Mouse (Mus musculus) adrenal gland, adult 2 months (tissue): ENCODE results near the gene Il17a. TPM values are rescaled to one million over a fixed set of nuclear protein-coding genes. Genes with fewer than 3 reads are reported as not detected.
"Not testable (repeated sequence)": the region's sequence is repeated elsewhere in the genome, so short reads cannot be mapped to it uniquely, and the experiment has no call there.

ENCODE experiments used
- DNase-seq: peaks from one replicate; pipeline ENCODE4 v3.0.0; 2021
- long read RNA-seq: library from polyadenylated mRNA; stranded (forward); transcript quantifications from one replicate; pipeline ENCODE4 v2.0.0, GENCODE M21; 2021
- polyA plus RNA-seq: library from polyadenylated mRNA; depleted of rRNA; stranded (reverse); fragments of >200 nt; gene quantifications from 2 replicates; pipeline ENCODE4 v1.2.3, GENCODE M21; 2012; rRNA removed
- total RNA-seq, 2 experiments: library from RNA; stranded (reverse); gene quantifications; 2 replicates each; pipeline ENCODE4 v1.2.3; 2021

Gene Il17a
- not detected for total RNA-seq
- polyA plus RNA-seq, result not detected in 2 replicates
- long read RNA-seq, result 0 reads

- no peak for DNase-seq
These were observed at the start of gene Il17a for GRCm38 (mm10) chr1:20730903-20731302. Gene Il17a (plus strand): TSS chr1:20730905.

- no peak for DNase-seq
These were observed 47.9 kb upstream of the Il17a start for GRCm38 (mm10) chr1:20682849-20683248.

- DNase-seq, result no peak
These were observed 47.3 kb upstream of the Il17a start for GRCm38 (mm10) chr1:20683386-20683785.

- no peak for DNase-seq
These were observed 46.9 kb upstream of the Il17a start for GRCm38 (mm10) chr1:20683853-20684252.

- no peak for DNase-seq
These were observed 46.3 kb upstream of the Il17a start for GRCm38 (mm10) chr1:20684403-20684802.

- DNase-seq, result no peak
These were observed 45.3 kb upstream of the Il17a start for GRCm38 (mm10) chr1:20685393-20685792.

- no peak for DNase-seq
These were observed 44.8 kb upstream of the Il17a start for GRCm38 (mm10) chr1:20685907-20686306.

- DNase-seq, result no peak
These were observed 39.4 kb upstream of the Il17a start for GRCm38 (mm10) chr1:20691336-20691735.

- DNase-seq, result no peak
These were observed 36.9 kb upstream of the Il17a start for GRCm38 (mm10) chr1:20693634-20694313.

GRCm38 (mm10) chr1:20700011-20700410 lies 30.7 kb upstream of the Il17a start:
- peak; percentile 4 for DNase-seq

- DNase-seq, result no peak
These were observed 5.9 kb downstream of the Il17a start for GRCm38 (mm10) chr1:20736572-20736971.

GRCm38 (mm10) chr1:20738483-20738882 lies 7.8 kb downstream of the Il17a start:
- DNase-seq, result no peak

- no peak for DNase-seq
These were observed 9.8 kb downstream of the Il17a start for GRCm38 (mm10) chr1:20740496-20740998.

GRCm38 (mm10) chr1:20754439-20754838 lies 23.7 kb downstream of the Il17a start:
- DNase-seq, result peak; percentile 5

- DNase-seq, result peak; percentile 58
These were observed 26.9 kb downstream of the Il17a start for GRCm38 (mm10) chr1:20757586-20757985.

GRCm38 (mm10) chr1:20759799-20760198 lies 29.1 kb downstream of the Il17a start:
- peak; percentile 25 for DNase-seq

- DNase-seq, result no peak
These were observed 29.6 kb downstream of the Il17a start for GRCm38 (mm10) chr1:20760331-20760730.

- no peak for DNase-seq
These were observed 30.7 kb downstream of the Il17a start for GRCm38 (mm10) chr1:20761411-20761810.

- no peak for DNase-seq
These were observed 35.8 kb downstream of the Il17a start for GRCm38 (mm10) chr1:20766526-20766925.

GRCm38 (mm10) chr1:20774026-20774730 lies 43.5 kb downstream of the Il17a start:
- DNase-seq, result not testable (repeated sequence)

GRCm38 (mm10) chr1:20778366-20778765 lies 47.7 kb downstream of the Il17a start:
- no peak for DNase-seq
